Mouse (Mus musculus): ENCODE data around the gene Lrrc36.

GRCm38 (mm10) chr8:105477792-105478191, 64.4 kb downstream of the Lrrc36 start:
- TF ChIP-seq CTCF (conservative IDR thresholded peaks at IDR 0.05; ENCODE audit: low read length) (no peak), POU5F1 (IDR thresholded peaks at IDR 0.05; ENCODE audit: borderline replicate concordance, low read length) (no peak)

All from E14TG2a.4 (cell line).